In the genomic region with DNA sequence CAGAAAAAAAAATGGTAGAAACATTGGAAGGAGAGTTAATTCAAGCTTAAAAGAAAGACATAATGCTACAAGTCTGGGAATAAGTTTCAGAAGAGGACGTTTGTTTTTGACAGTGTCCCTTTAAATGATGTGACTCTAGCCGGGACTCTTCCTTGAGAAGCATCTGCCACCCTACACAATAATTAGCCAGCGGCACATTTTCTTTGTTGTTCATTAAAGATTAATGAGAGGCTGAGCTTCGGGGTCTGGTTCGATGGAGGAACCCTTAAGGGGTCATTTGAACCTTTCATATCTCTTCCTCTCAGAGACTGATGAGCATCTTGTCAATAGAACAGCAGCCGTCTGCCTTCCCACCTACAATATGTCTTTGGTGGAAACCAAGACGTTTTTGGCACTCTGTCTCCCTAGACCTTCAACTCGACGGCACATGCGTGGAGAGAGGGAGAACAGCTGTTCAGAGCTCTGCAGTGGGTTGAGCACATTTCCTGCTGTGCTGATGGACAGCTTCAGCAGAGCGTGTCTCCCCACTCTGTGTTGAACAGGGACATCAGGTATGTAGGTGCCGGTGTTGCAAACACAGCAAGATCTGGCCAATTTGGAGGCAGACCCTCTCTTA, we compare ENCODE assay signal across 9 mouse cellular contexts.
DNase-seq lines count a peak whose midpoint lies in the region; TF ChIP-seq lines count a peak whose summit lies in the region.
"Had no signal": no experiment of that assay in that cellular context is flagged by ENCODE, and none has a peak within 500 bp of the region (broad histone marks: within the 10 kb centered on the region; RNA-seq: fewer than 3 reads in every experiment).

No protein-coding gene starts in this region.

- no peaks in the 10 kb centered on the region for H3K36me3 ChIP-seq in heart, adult 2 months (ENCODE audit: control insufficient read depth, insufficient read depth, low read length)
- H3K36me3 ChIP-seq in hindbrain, embryonic 10.5 days = no peaks in the 10 kb centered on the region
- H3K36me3 ChIP-seq in thymus, adult 2 months (ENCODE audit: control insufficient read depth, insufficient read depth, low read length) = no peaks in the 10 kb centered on the region
- H3K36me3 ChIP-seq: limb, embryonic 13.5 days had no signal

- H3K9ac ChIP-seq in heart, adult 2 months (ENCODE audit: low read depth, low read length) = no peak overlapping the region
- H3K9ac ChIP-seq: limb, embryonic 13.5 days had no signal

- H3K27ac ChIP-seq in heart, adult 2 months = no peak overlapping the region
- H3K27ac ChIP-seq in hindbrain, embryonic 10.5 days = peak overlapping the region; percentile 62
- H3K27ac ChIP-seq in thymus, adult 2 months (ENCODE audit: control insufficient read depth, insufficient read depth, low read length) = no peak overlapping the region
- H3K27ac ChIP-seq: limb, embryonic 13.5 days had no signal

- no peaks in the 10 kb centered on the region for H3K4me1 ChIP-seq in heart, adult 2 months (ENCODE audit: control insufficient read depth, insufficient read depth, low read length)
- peaks cover 15% of the 10 kb centered on the region for H3K4me1 ChIP-seq in hindbrain, embryonic 10.5 days (replicated peaks)
- H3K4me1 ChIP-seq in thymus, adult 2 months (replicated peaks; ENCODE audit: control insufficient read depth, insufficient read depth, low read length) = no peaks in the 10 kb centered on the region
- H3K4me1 ChIP-seq: limb, embryonic 13.5 days had no signal

- no peaks in the 10 kb centered on the region for H3K27me3 ChIP-seq in heart, adult 2 months (ENCODE audit: control insufficient read depth, insufficient read depth, low read length)
- H3K27me3 ChIP-seq in hindbrain, embryonic 10.5 days (ENCODE audit: insufficient read depth, poor library complexity, severe bottlenecking) = no peaks in the 10 kb centered on the region
- no peaks in the 10 kb centered on the region for H3K27me3 ChIP-seq in thymus, adult 2 months (ENCODE audit: control insufficient read depth, insufficient read depth, low read length)

- peak; percentile 31 for DNase-seq in heart, postnatal 10 days
- DNase-seq in heart, adult 2 months = no peak
- peak; percentile 17 for DNase-seq in MN1 (ENCODE audit: low spot score)
- peak; percentile 32 for DNase-seq in hindbrain, embryonic 10.5 days (ENCODE audit: low spot score)
- peak; percentile 52 for DNase-seq in mesoderm, embryonic 11.5 days (ENCODE audit: low read depth, low spot score)
- no peak for DNase-seq in gastrocnemius, adult 18-20 months (ENCODE audit: low spot score)
- no peak for DNase-seq in urinary bladder, postnatal 25 days (ENCODE audit: low spot score)
- DNase-seq in thymus, adult 2 months = no peak

- H3K9me3 ChIP-seq in hindbrain, embryonic 10.5 days = no peaks in the 10 kb centered on the region
- H3K9me3 ChIP-seq: limb, embryonic 13.5 days had no signal

- intact Hi-C loops in heart, postnatal 10 days (cut with DNase I) = no loop called here
- intact Hi-C loops in heart, adult 2 months (cut with DNase I) = no loop called here

- 28% methylated on average over 12 of the region's 12 CpGs for WGBS in heart, adult 2 months
- WGBS in hindbrain, embryonic 10.5 days = 39% methylated on average over 12 of the region's 12 CpGs
- 63% methylated on average over 12 of the region's 12 CpGs for WGBS in thymus, adult 2 months

- no peak for TF ChIP-seq POLR2A in heart, adult 2 months (IDR thresholded peaks at IDR 0.05; ENCODE audit: insufficient read depth, low read depth, low read length)
- TF ChIP-seq POLR2A in thymus, adult 2 months (IDR thresholded peaks at IDR 0.05; ENCODE audit: control insufficient read depth, extremely low read depth, insufficient read depth, low read length, poor library complexity) = no peak

- no peak for TF ChIP-seq EP300 in heart, adult 2 months (IDR thresholded peaks at IDR 0.05; ENCODE audit: insufficient read depth, low read depth, low read length)

- no peak overlapping the region for H3K4me3 ChIP-seq in heart, adult 2 months
- no peak overlapping the region for H3K4me3 ChIP-seq in hindbrain, embryonic 10.5 days
- H3K4me3 ChIP-seq in thymus, adult 2 months (ENCODE audit: control insufficient read depth, insufficient read depth, low read length) = no peak overlapping the region
- H3K4me3 ChIP-seq: limb, embryonic 13.5 days had no signal

- no peaks in the 10 kb centered on the region for H3K79me2 ChIP-seq in heart, adult 2 months (replicated peaks; ENCODE audit: control insufficient read depth, insufficient read depth, low read length)

- no peak for TF ChIP-seq CTCF in heart, adult 2 months (IDR thresholded peaks at IDR 0.05)
- no peak for TF ChIP-seq CTCF in thymus, adult 2 months (IDR thresholded peaks at IDR 0.05; ENCODE audit: borderline replicate concordance, control insufficient read depth, extremely low read depth, insufficient read depth, low read length, poor library complexity)

Comparison
In these comparisons a context has a peak if more than half of its experiments do, and no peak if none do; other contexts are left out.
1. DNase-seq: peak in heart, postnatal 10 days (2 of 2), MN1 (single experiment), hindbrain, embryonic 10.5 days (single experiment) and mesoderm, embryonic 11.5 days (single experiment); none in heart, adult 2 months (0 of 2), gastrocnemius, adult 18-20 months (single experiment), urinary bladder, postnatal 25 days (single experiment) and thymus, adult 2 months (single experiment).